Mouse (Mus musculus): ENCODE results near the gene Meis2.

Gene Meis2

DNA sequence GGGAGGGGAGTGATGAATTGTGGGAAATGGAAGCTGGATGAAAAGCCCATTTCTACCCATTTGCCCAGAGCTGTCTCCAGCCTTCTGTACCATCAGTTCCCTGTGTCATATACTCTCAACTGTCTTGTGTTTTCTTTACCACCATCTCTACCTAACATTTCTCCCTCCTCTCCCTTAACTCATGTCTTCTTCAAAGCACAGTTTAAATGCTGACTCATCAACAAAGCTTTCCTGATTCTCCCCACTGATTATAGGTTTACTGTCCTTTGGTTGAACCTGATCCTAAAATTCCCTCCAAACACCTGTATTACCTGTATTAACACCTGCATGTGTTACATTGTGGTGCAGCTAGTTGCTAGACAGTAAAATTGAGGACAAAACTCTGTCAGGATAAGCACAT lies 222.8 kb downstream of the Meis2 start:
- no peak for TF ChIP-seq GATA4 (IDR thresholded peaks at IDR 0.05; ENCODE audit: insufficient replicate concordance, low read length)

DNA sequence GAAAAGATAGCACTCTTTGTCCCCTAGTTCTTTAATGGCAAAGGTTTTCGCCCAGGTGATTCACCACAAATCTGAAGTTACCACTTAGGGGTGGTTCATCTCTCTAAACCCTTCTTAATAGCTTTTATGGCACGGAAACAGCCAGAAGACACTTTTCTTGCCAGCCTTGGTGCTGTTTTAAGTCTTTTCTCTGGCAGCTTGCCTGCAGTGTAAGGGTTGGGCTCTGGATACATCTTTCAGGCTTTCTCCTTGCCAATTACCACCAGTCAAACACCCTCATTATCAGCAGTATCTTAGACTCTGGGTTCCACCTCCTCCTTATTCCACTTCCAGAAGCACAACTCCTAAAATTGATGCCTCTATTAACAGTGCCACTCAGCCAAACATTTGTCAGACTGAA lies 229.6 kb downstream of the Meis2 start:
- TF ChIP-seq GATA4 (IDR thresholded peaks at IDR 0.05; ENCODE audit: insufficient replicate concordance, low read length), result no peak

DNA sequence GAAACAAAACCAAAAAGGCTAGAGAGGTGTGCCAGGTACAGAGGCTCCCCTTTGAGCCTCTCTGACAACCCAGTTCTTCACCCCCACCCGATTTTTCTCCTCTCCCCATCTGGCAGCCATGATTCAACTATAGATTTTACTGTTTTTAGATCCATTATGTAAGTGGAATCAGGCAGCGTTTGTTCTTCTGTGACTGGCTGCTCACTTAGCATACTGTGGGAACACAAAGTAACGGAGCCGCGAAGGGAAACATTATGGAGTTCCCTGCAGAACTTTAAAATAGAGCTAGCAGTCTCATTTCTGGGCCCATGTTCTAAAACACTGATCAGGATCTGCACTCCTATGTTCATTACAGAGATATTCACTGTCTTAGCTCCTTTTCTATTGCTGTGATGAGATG lies 243.3 kb downstream of the Meis2 start:
- TF ChIP-seq GATA4 (IDR thresholded peaks at IDR 0.05; ENCODE audit: insufficient replicate concordance, low read length), result no peak

DNA sequence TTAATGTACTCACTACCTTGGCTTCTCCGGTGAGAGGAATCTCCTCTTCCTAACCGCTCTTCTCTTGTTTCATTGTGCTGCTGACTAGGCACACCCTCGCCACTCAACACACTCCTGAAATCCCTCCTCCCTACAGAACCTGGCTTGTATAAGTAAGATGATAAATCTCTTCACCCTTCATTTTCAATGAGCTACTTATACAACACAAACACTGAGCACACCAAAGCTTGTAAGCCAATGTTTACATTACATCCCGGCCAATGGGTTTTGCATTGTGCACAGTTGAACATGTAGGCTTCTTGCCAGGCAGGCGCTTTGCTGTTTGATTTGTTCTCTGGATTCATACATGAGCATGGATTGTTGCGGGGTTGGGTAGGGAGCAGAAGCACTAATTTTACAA lies 247.7 kb downstream of the Meis2 start:
- TF ChIP-seq GATA4 (IDR thresholded peaks at IDR 0.05; ENCODE audit: insufficient replicate concordance, low read length), result no peak

DNA sequence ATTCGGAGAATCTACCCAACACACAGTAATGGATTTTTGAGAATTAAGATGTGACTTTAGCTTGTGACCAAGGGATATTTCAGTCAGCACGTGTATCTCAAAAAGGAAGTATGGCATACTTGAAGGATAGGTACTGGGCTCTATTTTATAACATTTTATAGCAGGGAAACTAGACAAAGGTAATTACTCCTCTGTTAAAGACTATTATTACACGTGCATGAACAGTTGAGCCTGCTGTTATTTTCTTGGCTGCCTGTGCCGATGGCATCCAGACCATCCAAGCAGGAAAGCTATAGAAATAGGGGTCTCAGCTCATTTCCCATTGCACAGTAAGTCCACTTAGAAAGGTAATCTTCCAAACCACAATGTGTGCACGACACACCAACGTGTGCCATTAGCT lies 251.9 kb downstream of the Meis2 start:
- TF ChIP-seq GATA4 (IDR thresholded peaks at IDR 0.05; ENCODE audit: insufficient replicate concordance, low read length), result no peak

DNA sequence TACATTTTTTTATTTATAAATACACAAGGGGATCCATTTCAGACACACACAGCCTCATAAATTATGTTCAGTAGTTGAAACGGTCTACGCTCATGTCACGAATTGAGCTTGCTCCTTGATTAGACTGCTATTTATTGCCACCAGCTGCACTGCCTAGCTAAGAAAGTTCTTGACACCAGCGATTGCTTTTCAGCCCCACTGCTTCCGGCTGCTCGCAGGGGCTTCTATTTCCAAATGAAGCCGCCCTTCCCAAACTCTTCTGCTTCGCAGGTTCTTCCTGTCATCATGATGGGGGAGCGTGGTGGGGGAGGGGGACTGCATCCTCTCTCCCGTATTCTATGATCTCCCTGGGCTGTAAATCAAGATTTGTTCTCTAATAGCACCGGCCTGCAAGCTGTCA lies 252.3 kb downstream of the Meis2 start:
- TF ChIP-seq GATA4 (IDR thresholded peaks at IDR 0.05; ENCODE audit: insufficient replicate concordance, low read length), result no peak

Measured in liver, adult (tissue).